Mouse (Mus musculus) hindbrain, embryonic 10.5 days (tissue): ENCODE data around the gene Clmn. TPM values are rescaled to one million over a fixed set of nuclear protein-coding genes. Genes with fewer than 3 reads are reported as not detected.
A peak's percentile ranks its signal among the peaks of the same experiment; 100 is the strongest.

Experiments used
- DNase-seq: peaks from one replicate; pipeline ENCODE4 v3.0.0-alpha.2; 2017; ENCODE audit warnings: low spot score
- H3K27ac ChIP-seq: fragments of 300-500 bp; sonication (generic); 2 replicates; pipeline ENCODE4 v1.5.1; 2016; ENCODE audit warnings: mild to moderate bottlenecking, moderate library complexity
- H3K27me3 ChIP-seq: fragments of 300-500 bp; sonication (generic); 2 replicates; pipeline ENCODE4 v1.6.1; 2016; ENCODE audit warnings: mild to moderate bottlenecking; ENCODE audit not compliant: poor library complexity, insufficient read depth, severe bottlenecking
- H3K36me3 ChIP-seq: fragments of 300-500 bp; sonication (generic); 2 replicates; pipeline ENCODE4 v1.6.1; 2016; ENCODE audit warnings: mild to moderate bottlenecking, moderate library complexity
- H3K4me1 ChIP-seq: fragments of 300-500 bp; sonication (generic); replicated peaks from 2 replicates; pipeline ENCODE4 v1.6.1; 2016; ENCODE audit warnings: mild to moderate bottlenecking
- H3K4me3 ChIP-seq: fragments of 300-500 bp; sonication (generic); 2 replicates; pipeline ENCODE4 v1.5.1; 2016; ENCODE audit warnings: mild to moderate bottlenecking, moderate library complexity
- H3K9me3 ChIP-seq: fragments of 300-500 bp; sonication (generic); 2 replicates; pipeline ENCODE4 v1.6.1; 2016; ENCODE audit warnings: mild to moderate bottlenecking, moderate library complexity
- WGBS: fragments of 180-500 bp; shearing (Covaris S2); methylation state at CpG from one replicate; pipeline ENCODE4 v1.1.7; 2016; 5-methylcytosine and 5-hydroxymethylcytosine counted together
- polyA plus RNA-seq: library from polyadenylated mRNA; unstranded; fragments of >200 nt; fragmentation: Nextera tagmentation; extraction: Ambion mirVana; gene quantifications from 2 replicates; pipeline ENCODE4 v1.2.1, GENCODE M21; 2016

Clmn gene
- polyA plus RNA-seq, 1 experiment from 2014 or later, result 2.7 TPM

DNA sequence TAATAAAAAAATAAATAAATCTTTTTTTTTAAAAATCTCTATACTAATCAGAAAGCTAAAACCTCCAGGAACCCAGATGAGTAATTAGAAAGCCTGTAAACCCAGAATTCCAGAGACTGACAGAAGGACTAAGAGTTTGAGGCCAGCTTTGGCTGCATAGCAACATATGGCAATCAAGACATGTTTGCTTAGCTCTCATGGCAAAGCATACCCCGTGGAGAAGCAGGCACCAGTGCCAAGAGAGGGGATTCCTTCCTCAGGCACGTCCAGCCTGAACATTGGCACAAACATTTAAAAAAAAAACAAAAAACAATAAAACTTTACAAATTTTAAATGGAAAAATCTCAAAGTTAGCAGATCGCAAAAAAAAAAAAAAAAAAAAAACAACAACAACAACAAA is 4.9 kb upstream of the Clmn start:
- Histone ChIP-seq H3K4me1 (peaks cover 10% of the 10 kb centered on the region), H3K27ac (no peak overlapping the region), H3K9me3 (no peaks in the 10 kb centered on the region), H3K36me3 (no peaks in the 10 kb centered on the region), H3K4me3 (no peak overlapping the region), H3K27me3 (peaks cover 3% of the 10 kb centered on the region; the same call in 1 of the 2 replicates)
- DNase-seq, result no peak
- 85% methylated on average over 3 of the region's 3 CpGs for WGBS

DNA sequence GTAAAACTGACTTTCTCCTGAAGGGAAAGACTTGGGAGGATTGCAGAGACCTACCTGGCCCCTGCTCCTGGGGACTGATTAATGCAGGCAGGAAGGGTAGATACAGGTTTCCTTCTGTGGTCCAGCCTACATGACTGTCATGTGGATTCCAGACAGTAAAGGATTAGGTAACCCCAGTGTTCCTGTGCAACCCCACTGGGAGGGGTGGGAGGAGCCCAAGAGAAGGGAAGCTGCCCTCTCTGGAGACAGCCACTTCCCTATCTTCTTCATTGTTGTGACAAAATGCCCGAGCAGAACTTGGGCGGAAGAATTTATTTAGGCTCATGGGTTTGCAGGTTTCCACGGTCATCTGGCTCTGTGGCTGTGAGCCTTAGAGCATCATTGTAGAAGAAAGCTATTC is 3.6 kb upstream of the Clmn start:
- DNase-seq, result no peak
- Histone ChIP-seq H3K4me1 (peaks cover 21% of the 10 kb centered on the region), H3K27me3 (peaks cover 8% of the 10 kb centered on the region; the same call in 1 of the 2 replicates), H3K27ac (no peak overlapping the region), H3K9me3 (no peaks in the 10 kb centered on the region), H3K4me3 (no peak overlapping the region), H3K36me3 (0 out of 2 replicates have a peak, but pooled peaks cover 1% of the 10 kb centered on the region)
- 82% methylated on average over 3 of the region's 3 CpGs for WGBS

DNA sequence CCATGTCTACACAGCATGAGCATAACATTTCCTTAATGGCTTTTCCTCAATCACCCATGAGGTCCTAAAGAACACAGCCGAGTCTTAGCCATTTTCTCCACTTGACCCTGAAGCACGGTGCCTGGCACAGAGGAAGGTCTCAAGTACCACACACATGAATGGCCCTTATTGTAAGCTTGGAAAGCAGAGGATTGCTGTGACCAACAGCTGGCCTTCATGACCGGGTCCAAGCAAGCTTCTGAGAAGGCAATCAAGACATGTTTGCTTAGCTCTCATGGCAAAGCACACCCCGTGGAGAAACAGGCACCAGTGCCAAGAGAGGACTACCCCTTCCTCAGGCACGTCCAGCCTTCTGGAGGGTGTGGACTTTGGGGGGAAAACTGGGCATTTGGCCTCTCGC is 3.0 kb upstream of the Clmn start:
- Histone ChIP-seq H3K4me1 (peaks cover 21% of the 10 kb centered on the region), H3K9me3 (peaks cover 3% of the 10 kb centered on the region), H3K27me3 (peaks cover 10% of the 10 kb centered on the region; the same call in 1 of the 2 replicates), H3K36me3 (0 out of 2 replicates have a peak, but pooled peaks cover 3% of the 10 kb centered on the region), H3K4me3 (no peak overlapping the region), H3K27ac (no peak overlapping the region)
- 84% methylated on average over 6 of the region's 6 CpGs for WGBS
- DNase-seq, result no peak

DNA sequence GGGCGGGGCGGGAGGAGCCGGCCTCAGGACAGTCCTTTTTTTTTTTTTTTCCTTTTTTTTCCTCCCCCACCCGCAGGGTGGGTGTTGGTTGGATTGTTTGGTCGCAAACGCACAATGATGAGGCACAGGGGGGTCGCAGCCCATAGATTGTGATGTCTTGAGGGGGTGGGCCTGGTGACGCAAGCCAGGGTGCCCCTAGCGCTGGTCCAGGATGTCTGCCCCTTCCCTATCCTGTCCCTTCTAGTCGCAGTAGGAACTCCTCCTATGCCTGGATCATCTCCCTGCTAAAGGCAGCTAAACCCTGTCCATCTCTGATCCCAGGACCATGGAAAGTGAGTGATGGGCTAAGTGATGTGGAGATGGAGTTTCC is 275 bp upstream of the Clmn start:
- H3K27me3 ChIP-seq, result peaks cover 10% of the 10 kb centered on the region; the same call in 1 of the 2 replicates
- peaks cover 6% of the 10 kb centered on the region for H3K9me3 ChIP-seq
- peak overlapping the region; percentile 71 for H3K4me3 ChIP-seq
- H3K27ac ChIP-seq, result peak overlapping the region; percentile 87
- peak; percentile 51 for DNase-seq
- H3K36me3 ChIP-seq, result 0 out of 2 replicates have a peak, but pooled peaks cover 3% of the 10 kb centered on the region
- H3K4me1 ChIP-seq, result peaks cover 33% of the 10 kb centered on the region
- WGBS, result 0% methylated on average over 8 of the region's 10 CpGs

DNA sequence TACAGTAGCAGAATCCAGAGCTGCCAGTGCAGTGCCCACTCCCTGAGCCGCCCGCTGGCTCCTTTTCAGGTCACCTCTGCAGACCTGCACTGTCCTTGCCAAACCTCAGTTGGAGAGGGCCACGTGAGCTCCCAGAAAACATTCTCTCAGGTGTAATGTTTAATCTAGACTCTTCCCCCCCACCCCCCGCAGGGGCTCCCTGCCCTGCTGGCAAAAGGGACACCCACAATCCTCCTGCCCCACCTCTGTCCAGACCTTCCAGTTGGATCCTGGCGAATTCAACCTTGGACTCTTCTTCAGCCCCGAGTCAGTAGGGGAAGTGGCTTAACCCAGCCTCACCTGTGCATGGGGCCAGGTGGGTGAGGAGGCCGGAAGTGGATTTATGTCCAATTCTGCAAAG is 1.2 kb downstream of the Clmn start:
- WGBS, result 80% methylated on average over 7 of the region's 7 CpGs
- DNase-seq, result no peak
- Histone ChIP-seq H3K9me3 (peaks cover 6% of the 10 kb centered on the region), H3K36me3 (0 out of 2 replicates have a peak, but pooled peaks cover 3% of the 10 kb centered on the region), H3K27me3 (peaks cover 10% of the 10 kb centered on the region; the same call in 1 of the 2 replicates), H3K4me1 (peaks cover 47% of the 10 kb centered on the region), H3K27ac (no peak overlapping the region), H3K4me3 (peak overlapping the region; percentile 71)

DNA sequence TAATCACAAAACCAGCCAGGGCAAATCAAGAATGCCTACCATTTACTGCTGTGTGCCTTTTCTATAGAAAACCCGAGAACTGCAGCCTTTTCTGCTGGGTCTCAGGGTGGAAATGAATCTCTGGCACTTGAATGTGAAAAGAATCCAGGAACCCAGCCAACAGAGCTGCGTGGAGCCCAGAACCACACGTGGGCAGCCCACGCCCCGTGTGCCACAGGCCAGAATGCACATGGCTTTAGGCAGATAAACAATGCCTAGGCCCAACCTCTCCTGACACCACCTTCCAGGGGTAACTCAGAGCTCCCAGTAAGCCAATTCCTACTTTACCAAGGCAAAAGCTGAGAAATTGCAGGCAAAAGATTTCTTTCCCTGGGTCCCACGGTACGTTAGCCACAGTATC is 5.7 kb downstream of the Clmn start:
- no peak for DNase-seq
- Histone ChIP-seq H3K27ac (no peak overlapping the region), H3K9me3 (peaks cover 6% of the 10 kb centered on the region), H3K4me1 (peaks cover 44% of the 10 kb centered on the region), H3K27me3 (peaks cover 10% of the 10 kb centered on the region; the same call in 1 of the 2 replicates), H3K4me3 (no peak overlapping the region), H3K36me3 (0 out of 2 replicates have a peak, but pooled peaks cover 7% of the 10 kb centered on the region)
- WGBS, result 84% methylated on average over 7 of the region's 7 CpGs

DNA sequence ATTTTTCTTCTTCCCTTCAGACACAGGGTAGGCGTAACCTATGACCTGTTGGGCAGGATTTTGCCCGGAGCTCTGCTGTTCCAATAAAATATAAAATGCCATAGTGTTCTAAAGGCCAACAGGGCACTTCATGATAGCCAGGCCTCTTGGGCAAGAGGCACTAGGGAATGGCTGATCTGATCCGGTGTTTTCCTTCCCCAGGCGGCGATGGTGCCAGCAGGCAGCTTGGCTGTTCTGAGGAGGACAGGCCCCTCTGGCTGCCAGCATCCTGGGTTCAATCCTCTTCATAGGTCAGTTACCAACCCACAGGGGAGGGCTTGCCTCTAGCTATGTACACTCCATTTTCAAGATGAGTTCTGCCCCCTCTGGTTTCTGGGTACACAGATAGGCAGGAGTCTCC is 6.1 kb downstream of the Clmn start:
- no peak for DNase-seq
- H3K9me3 ChIP-seq, result peaks cover 6% of the 10 kb centered on the region
- H3K4me3 ChIP-seq, result no peak overlapping the region
- peaks cover 40% of the 10 kb centered on the region for H3K4me1 ChIP-seq
- 0 out of 2 replicates have a peak, but pooled peaks cover 7% of the 10 kb centered on the region for H3K36me3 ChIP-seq
- H3K27me3 ChIP-seq, result peaks cover 10% of the 10 kb centered on the region; the same call in 1 of the 2 replicates
- WGBS, result 64% methylated on average over 5 of the region's 5 CpGs
- H3K27ac ChIP-seq, result no peak overlapping the region

DNA sequence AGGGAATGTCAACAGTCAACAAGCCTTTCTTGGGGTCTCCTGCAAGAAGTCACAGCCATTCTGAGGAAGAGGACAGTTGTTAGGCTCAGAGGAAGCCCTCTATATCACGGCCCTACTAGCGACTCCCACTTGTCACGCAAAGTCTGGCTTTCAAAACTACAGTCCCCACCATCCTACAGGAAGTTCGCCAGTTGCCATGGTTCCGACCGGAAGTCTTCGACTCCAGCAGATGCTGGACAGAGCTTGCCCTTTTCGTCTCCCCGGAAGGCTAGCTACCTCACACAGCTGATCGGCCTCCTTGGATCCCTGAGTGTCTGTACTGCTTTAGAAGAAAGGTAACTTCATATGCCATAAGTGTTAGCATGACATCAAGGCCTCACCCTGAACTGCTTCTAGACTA is 7.3 kb downstream of the Clmn start:
- 86% methylated on average over 10 of the region's 10 CpGs for WGBS
- Histone ChIP-seq H3K9me3 (peaks cover under 1% of the 10 kb centered on the region; the same call in 1 of the 2 replicates), H3K4me1 (peaks cover 37% of the 10 kb centered on the region), H3K27me3 (peaks cover 5% of the 10 kb centered on the region; the same call in 1 of the 2 replicates), H3K4me3 (no peak overlapping the region), H3K36me3 (0 out of 2 replicates have a peak, but pooled peaks cover 3% of the 10 kb centered on the region), H3K27ac (no peak overlapping the region)
- DNase-seq, result no peak

DNA sequence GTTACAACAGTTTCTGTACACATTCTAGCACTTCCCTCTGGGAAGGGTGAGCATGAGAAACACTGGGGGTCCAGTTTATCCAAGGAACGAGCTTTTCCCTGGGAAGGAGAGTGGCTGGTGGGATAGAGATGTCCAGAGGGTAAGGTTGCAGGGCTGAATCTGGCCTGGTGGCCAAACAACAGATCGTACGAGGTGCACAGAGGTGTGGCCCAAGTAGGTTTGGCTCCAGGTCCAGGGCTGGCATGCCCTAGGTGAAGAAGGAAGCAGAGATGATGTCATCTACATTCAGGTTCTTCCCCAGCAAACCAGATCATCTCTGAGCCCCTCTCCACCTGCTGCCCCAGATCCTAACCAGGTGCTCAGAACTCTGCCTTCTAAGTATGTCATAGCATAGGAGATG is 8.3 kb downstream of the Clmn start:
- Histone ChIP-seq H3K4me3 (no peak overlapping the region), H3K36me3 (0 out of 2 replicates have a peak, but pooled peaks cover 3% of the 10 kb centered on the region), H3K27ac (no peak overlapping the region), H3K4me1 (peaks cover 40% of the 10 kb centered on the region), H3K9me3 (no peaks in the 10 kb centered on the region), H3K27me3 (peaks cover 5% of the 10 kb centered on the region; the same call in 1 of the 2 replicates)
- 84% methylated on average over 3 of the region's 3 CpGs for WGBS
- DNase-seq, result no peak

DNA sequence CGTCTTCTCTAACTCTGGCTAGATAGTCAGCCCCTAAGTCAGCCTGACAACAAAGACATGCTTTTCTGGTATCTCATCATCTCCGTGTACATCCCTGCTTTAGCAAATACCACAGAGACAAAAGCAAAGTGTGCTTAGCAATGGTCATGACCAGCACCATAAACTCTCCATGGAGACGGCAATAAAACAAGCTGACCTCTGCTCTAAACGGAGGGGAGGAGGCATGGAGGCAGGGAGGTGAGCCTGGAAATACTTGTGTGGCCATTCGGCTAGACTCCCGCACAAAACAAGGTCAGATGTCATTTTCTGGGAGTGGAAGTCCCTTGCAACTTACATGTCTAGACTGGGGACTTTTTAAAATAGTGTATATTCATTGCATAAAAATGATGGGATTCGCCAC is 9.3 kb downstream of the Clmn start:
- no peak for DNase-seq
- H3K27ac ChIP-seq, result no peak overlapping the region
- H3K27me3 ChIP-seq, result peaks cover 5% of the 10 kb centered on the region; the same call in 1 of the 2 replicates
- peaks cover 45% of the 10 kb centered on the region for H3K4me1 ChIP-seq
- WGBS, result 65% methylated on average over 7 of the region's 7 CpGs
- no peak overlapping the region for H3K4me3 ChIP-seq
- H3K9me3 ChIP-seq, result no peaks in the 10 kb centered on the region
- H3K36me3 ChIP-seq, result 0 out of 2 replicates have a peak, but pooled peaks cover 3% of the 10 kb centered on the region

DNA sequence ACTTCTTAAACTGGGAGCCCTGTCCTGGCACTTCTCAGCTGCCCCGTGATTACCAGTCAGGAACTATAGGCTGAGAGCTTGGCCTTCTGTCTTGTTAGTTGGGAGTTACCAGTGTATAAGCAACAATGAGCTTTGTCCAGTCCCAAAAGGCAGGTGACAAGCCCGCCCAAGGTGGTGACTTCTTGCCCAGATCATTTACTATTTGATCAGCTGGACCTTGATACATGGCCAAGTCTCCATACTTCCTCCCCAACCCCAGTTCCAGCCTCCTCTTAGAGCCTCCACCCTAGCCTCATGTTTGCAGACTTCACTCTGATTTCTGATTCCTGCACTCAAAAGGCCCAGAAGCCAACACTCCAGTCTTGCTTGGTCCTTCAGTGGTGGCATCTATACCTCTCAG is 10.1 kb downstream of the Clmn start:
- WGBS, result 90% methylated on average over 2 of the region's 2 CpGs
- Histone ChIP-seq H3K4me3 (no peak overlapping the region), H3K9me3 (no peaks in the 10 kb centered on the region), H3K4me1 (peaks cover 43% of the 10 kb centered on the region), H3K27ac (no peak overlapping the region), H3K27me3 (peaks cover 5% of the 10 kb centered on the region; the same call in 1 of the 2 replicates), H3K36me3 (0 out of 2 replicates have a peak, but pooled peaks cover 3% of the 10 kb centered on the region)
- no peak for DNase-seq

DNA sequence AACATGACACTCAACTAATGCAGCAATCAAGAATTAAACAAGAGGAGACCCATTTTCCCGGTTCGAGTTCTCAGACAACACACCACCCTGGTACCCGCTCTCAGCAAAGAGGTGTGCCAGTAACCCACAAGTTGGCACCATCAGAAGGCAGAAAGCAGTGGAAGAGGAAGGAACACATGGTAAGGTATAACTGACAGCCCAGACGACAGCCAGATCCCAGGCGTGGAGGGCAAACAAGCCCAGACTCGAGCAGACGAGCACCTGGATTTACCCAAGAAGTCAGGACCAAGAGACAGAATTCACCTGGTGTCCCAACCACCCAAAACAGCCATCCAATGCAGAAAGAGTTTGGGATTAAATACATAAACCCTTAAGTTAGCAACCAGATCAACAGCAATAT is 11.5 kb downstream of the Clmn start:
- no peak overlapping the region for H3K4me3 ChIP-seq

DNA sequence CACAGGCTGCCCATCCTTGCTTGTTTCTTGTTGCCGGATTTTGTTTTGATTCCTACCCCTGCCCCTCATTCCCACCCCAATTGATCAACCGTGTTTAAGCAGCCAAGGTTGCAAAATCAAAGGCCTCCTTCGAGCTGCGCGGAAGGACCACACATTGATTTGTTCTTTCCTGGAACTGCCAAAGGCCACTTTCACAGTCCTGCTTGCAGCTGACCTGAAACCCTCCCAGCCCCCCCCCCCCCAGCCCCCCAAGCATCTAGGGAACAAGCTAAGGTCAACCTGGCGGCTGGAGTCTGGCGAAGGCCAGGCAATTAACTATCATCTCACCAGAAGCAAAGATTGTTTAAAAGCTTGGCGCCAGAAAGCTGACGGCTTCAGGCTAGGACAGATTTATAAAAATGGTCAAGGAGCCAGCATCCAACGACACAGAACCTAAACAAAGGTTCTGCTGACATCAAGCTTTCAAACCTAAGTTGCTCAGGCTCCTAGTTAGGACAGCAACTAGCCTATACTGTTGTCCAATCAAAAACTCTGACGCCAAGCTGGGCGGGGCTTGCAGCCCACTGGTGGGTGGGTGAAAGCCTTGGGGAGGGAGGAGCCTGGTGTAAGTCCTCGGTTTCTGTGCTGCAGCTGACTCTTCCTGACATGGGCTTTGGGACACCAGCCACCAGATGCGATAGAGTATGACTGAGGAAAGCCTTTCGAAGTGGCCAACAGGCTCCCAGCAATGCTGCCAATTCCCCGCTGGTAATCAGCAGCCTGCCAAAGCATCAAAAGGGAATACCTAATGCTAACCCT is 13.0 kb downstream of the Clmn start:
- H3K4me1 ChIP-seq, result peaks cover 20% of the 10 kb centered on the region
- peak; percentile 73 for DNase-seq
- H3K27me3 ChIP-seq, result peaks cover 8% of the 10 kb centered on the region; the same call in 1 of the 2 replicates
- 0 out of 2 replicates have a peak, but pooled peaks cover 3% of the 10 kb centered on the region for H3K36me3 ChIP-seq
- H3K9me3 ChIP-seq, result no peaks in the 10 kb centered on the region
- peak overlapping the region; percentile 18; the same call in 1 of the 2 replicates for H3K4me3 ChIP-seq
- peak overlapping the region; percentile 50 for H3K27ac ChIP-seq
- 31% methylated on average over 16 of the region's 16 CpGs for WGBS

More for the DNA sequence above, 11.5 kb downstream of the Clmn start:
- peaks cover 5% of the 10 kb centered on the region; the same call in 1 of the 2 replicates for H3K27me3 ChIP-seq
- no peak overlapping the region for H3K27ac ChIP-seq
- no peaks in the 10 kb centered on the region for H3K9me3 ChIP-seq
- 94% methylated on average over 7 of the region's 7 CpGs for WGBS
- DNase-seq, result no peak
- 0 out of 2 replicates have a peak, but pooled peaks cover 3% of the 10 kb centered on the region for H3K36me3 ChIP-seq
- H3K4me1 ChIP-seq, result peaks cover 28% of the 10 kb centered on the region
